Mouse (Mus musculus): Measurements from ENCODE around the gene Tex35. TPM values are rescaled to one million over a fixed set of nuclear protein-coding genes. Genes with fewer than 3 reads are reported as not detected.

Tex35 gene
- total RNA-seq, 1 experiment from 2014 or later, result not detected

- DNase-seq, result no peak
Observed at GRCm38 (mm10) chr1:157081076-157081804, 27.2 kb downstream of the Tex35 start.

- DNase-seq, result no peak
Observed at GRCm38 (mm10) chr1:157080071-157080470, 28.4 kb downstream of the Tex35 start.

GRCm38 (mm10) chr1:157079384-157080025 lies 29.0 kb downstream of the Tex35 start:
- peak; percentile 61 for DNase-seq

GRCm38 (mm10) chr1:157076781-157077705 lies 31.4 kb downstream of the Tex35 start:
- DNase-seq, result peak; percentile 97

GRCm38 (mm10) chr1:157076257-157076656 lies 32.2 kb downstream of the Tex35 start:
- peak; percentile 85 for DNase-seq

- peak; percentile 76 for DNase-seq
Observed at GRCm38 (mm10) chr1:157074937-157075336, 33.5 kb downstream of the Tex35 start.

GRCm38 (mm10) chr1:157074371-157074770 lies 34.1 kb downstream of the Tex35 start:
- DNase-seq, result no peak

GRCm38 (mm10) chr1:157073592-157073991 lies 34.9 kb downstream of the Tex35 start:
- DNase-seq, result peak; percentile 33

GRCm38 (mm10) chr1:157069181-157069828 lies 39.2 kb downstream of the Tex35 start:
- no peak for DNase-seq

- no peak for DNase-seq
Observed at GRCm38 (mm10) chr1:157068316-157068715, 40.2 kb downstream of the Tex35 start.

GRCm38 (mm10) chr1:157065819-157066730 lies 42.4 kb downstream of the Tex35 start:
- no peak for DNase-seq

- DNase-seq, result peak; percentile 34
Observed at GRCm38 (mm10) chr1:157063318-157064115, 45.0 kb downstream of the Tex35 start.

GRCm38 (mm10) chr1:157062445-157062825 lies 46.0 kb downstream of the Tex35 start:
- DNase-seq, result no peak

GRCm38 (mm10) chr1:157061800-157062444 lies 46.6 kb downstream of the Tex35 start:
- no peak for DNase-seq

GRCm38 (mm10) chr1:157061170-157061569 lies 47.3 kb downstream of the Tex35 start:
- DNase-seq, result peak; percentile 22

- DNase-seq, result no peak
Observed at GRCm38 (mm10) chr1:157060441-157061135, 47.9 kb downstream of the Tex35 start.

GRCm38 (mm10) chr1:157055901-157056300 lies 52.6 kb downstream of the Tex35 start:
- DNase-seq, result no peak

GRCm38 (mm10) chr1:157055288-157055831 lies 53.1 kb downstream of the Tex35 start:
- DNase-seq, result no peak

GRCm38 (mm10) chr1:157054659-157055058 lies 53.8 kb downstream of the Tex35 start:
- no peak for DNase-seq

Measured in adrenal gland, postnatal 25 days (tissue).